Mouse (Mus musculus): ENCODE data around the gene Ckap2l.

Gene Ckap2l

DNA sequence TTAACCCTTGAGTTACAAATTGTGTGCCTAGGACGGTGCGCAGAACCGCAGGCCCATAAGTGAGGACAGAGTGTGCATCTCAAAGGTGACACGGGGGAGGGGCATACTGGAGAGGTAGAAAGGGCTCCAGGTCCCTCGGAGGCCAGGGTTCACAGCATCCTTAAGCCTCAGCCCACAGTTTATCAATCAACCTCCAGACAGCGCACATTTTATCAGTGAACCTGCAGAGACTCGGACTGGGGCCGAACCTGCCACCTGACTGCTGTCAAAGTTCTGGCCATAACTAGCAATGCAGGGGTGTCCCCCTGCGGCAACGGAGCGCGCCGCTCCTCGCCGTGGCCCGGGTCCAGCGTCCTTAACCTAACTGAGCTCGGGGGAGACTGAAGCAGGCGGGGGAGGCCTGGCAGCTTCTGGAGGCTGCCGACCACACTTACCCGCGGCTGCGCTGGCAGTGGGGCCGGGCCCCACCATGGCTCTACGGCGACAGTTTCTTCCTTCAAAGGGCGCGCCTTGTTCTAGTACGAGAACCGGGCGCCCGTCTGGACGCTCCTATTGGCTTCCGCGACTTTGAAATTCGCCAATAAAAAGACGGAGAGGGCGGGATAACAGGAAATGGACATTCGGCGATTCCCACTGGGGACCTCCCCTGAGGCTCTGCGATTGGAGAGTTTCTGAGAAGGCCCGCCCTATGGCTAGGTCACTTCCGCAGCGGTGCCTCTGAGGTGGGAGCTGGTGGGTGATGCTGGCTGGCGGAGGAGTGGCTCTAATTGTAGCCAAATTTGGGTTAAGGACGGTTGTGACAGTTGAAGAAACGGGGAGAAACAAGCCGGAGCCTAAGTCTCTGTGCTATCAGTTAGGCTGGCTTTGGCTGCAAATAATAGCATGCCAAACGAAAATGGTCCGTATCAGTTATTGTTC, at the start of gene Ckap2l:
Ckap2l (minus strand) TSS at position 542 of the 918 bp plus-strand sequence.
- peak; percentile 98 for DNase-seq (ENCODE audit: low read depth, low spot score)

DNA sequence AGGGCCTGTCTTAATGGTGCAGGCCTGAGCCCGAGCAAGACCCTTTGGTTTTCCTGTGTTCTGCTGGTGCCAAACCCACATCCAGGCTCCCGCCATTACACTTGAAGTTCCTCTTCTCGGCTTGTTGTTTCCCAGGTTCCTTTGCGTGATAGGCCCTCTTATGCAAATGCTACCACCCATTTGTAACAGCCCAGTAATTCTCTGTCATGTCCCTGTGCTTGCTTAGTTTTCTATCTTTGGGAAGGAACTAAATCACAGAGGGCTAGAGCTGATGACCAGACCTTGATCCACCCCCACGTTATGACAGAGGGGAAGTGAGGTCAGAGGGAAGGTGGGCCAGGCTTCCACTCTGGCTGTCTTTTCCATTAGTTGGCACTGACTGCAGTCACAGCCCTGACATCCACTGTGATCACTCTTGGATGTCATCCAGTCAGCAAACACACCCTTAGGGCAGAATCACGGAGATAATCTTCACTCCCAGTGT, 41.2 kb upstream of the Ckap2l start:
- DNase-seq (ENCODE audit: low read depth, low spot score): no peak

- no peak for DNase-seq (ENCODE audit: low read depth, low spot score)
Observed at GRCm38 (mm10) chr2:129333471-129333870, 36.5 kb upstream of the Ckap2l start.

DNA sequence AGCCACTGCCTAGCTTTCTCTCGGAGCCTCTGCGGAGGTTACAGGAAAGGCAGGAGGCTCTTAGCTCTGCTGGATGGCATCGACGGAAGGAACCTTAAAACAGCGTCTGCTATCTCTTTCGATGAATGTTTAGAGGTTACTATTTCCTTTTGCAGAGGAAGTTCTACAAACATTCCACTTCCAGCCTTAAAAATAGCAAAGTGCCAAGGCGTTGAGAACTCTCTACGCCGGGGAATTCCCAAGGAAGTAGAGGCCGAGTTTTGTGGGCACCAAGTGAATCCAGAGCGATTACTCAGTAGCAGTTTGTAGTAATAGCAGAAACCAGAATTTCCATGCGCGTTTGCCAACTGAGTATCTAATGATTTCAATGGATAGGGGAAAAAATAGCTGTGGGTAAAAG, 33.5 kb upstream of the Ckap2l start:
- no peak for DNase-seq (ENCODE audit: low read depth, low spot score)

DNA sequence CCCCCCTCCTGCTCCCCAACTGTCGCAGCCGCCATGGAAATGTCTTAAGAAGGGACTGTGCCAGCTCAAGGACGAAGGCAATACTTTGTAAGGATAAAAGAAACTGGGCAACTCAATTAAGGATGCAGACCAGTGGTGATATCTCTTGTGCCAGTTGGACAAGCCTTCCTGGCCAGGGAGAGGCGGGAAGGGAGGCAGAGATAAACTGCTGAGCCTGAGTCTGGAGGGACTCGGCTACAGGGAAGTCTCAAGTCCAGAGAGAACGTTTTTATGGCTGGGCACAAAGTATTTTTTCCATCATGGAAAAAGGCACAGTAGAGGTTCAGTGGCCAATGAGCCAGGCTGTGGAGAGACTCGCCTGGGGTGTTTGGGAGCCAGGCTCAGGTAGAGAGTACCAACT, 33.0 kb upstream of the Ckap2l start:
- no peak for DNase-seq (ENCODE audit: low read depth, low spot score)

GRCm38 (mm10) chr2:129328238-129328637, 31.2 kb upstream of the Ckap2l start:
- DNase-seq (ENCODE audit: low read depth, low spot score): no peak

- DNase-seq (ENCODE audit: low read depth, low spot score): no peak
Observed at GRCm38 (mm10) chr2:129324216-129324615, 27.2 kb upstream of the Ckap2l start.

DNA sequence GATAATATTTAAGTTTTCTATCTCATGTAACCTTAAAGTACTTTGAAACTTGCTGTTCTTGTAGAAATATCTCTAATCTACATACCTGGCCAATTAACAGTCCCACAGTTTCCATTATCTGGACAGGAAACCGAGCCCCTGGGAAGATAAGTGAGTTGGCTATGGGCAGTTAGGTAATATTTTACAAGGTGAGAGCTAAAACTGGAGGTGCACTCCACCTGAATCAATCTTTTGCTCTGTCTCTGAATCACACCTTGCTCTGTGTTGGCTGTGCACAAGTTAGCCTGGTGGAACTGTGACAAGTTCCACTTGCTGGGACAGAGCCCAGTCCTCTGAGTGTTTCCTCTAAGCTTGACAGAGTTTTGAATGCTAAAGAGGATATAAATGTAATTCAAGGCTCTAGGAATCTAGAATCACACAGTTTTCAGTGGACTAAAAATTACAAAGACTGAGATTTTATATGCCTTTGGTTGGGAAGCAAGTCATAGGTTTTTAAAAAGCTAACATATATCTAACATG, 25.2 kb upstream of the Ckap2l start:
- no peak for DNase-seq (ENCODE audit: low read depth, low spot score)

GRCm38 (mm10) chr2:129320033-129320605, 23.1 kb upstream of the Ckap2l start:
- DNase-seq (ENCODE audit: low read depth, low spot score): no peak

GRCm38 (mm10) chr2:129315831-129316230, 18.8 kb upstream of the Ckap2l start:
- DNase-seq (ENCODE audit: low read depth, low spot score): no peak

- no peak for DNase-seq (ENCODE audit: low read depth, low spot score)
Observed at GRCm38 (mm10) chr2:129314880-129315279, 17.9 kb upstream of the Ckap2l start.

- peak; percentile 26 for DNase-seq (ENCODE audit: low read depth, low spot score)
Observed at GRCm38 (mm10) chr2:129313934-129314333, 16.9 kb upstream of the Ckap2l start.

- no peak for DNase-seq (ENCODE audit: low read depth, low spot score)
Observed at GRCm38 (mm10) chr2:129309836-129310235, 12.8 kb upstream of the Ckap2l start, which contains the start of gene Il1a. Gene Il1a (minus strand): TSS chr2:129309972.

DNA sequence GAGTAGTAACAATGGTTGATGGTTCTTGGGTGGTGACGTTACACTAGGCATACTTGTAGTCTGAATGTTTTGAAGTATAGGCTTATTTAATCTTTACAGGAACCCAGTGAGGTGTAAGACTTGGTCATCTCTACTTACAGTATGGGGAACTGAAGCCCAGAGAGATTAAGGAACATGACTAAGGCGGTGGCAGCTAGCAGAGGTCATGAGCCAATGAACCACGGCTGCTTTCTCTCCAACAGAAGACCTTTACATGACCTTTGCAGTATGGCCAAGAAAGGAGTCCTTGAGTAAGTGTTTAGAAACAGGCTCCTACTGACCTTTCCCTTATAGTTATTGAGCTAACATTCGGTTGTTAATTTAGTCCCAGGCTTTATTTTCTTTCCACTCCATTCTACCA, 9.0 kb upstream of the Ckap2l start:
- peak; percentile 46 for DNase-seq (ENCODE audit: low read depth, low spot score)

DNA sequence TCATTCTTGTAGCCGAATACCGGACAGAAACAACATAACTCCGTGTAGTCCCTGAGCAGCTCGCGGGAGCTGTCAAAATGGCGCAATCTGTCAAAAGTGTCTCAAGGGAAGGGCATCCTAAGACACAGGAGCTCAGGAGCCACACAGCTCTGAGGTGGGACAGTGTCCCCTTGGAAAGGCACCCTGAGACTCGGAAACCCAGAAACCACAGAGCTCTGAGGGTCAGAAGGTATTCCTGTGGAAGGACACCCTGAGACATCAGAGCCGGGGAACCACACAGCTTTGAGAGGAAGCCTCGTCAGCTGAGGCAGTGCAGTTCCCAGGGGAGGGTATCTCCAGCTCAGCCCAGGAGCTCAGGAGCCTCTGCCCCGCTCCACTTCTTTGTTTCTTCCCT, 574 bp upstream of the Ckap2l start:
- DNase-seq (ENCODE audit: low read depth, low spot score): no peak

- no peak for DNase-seq (ENCODE audit: low read depth, low spot score)
Observed at GRCm38 (mm10) chr2:129296086-129296485, 926 bp downstream of the Ckap2l start.

DNA sequence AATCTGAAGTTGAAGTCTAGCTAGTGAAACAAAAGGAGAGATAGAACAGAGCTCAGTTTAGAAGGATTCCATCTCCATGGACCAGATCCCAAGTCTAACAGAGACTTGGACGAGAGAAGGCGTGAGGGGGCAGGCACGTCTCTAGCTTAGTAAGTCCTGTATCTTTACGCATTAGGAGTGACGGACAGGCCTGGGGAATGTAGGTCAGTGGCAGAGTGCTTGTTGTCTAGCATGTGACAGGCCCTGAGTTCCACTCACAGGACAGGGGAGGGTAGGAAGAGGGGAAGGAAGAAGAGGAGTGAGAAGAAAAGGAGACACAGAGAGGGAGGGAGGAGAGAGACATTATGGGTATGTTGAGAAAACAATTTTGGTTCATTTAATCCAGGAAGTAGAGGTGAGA, 1.9 kb downstream of the Ckap2l start:
- no peak for DNase-seq (ENCODE audit: low read depth, low spot score)

GRCm38 (mm10) chr2:129273823-129274222, 23.2 kb downstream of the Ckap2l start:
- no peak for DNase-seq (ENCODE audit: low read depth, low spot score)

DNA sequence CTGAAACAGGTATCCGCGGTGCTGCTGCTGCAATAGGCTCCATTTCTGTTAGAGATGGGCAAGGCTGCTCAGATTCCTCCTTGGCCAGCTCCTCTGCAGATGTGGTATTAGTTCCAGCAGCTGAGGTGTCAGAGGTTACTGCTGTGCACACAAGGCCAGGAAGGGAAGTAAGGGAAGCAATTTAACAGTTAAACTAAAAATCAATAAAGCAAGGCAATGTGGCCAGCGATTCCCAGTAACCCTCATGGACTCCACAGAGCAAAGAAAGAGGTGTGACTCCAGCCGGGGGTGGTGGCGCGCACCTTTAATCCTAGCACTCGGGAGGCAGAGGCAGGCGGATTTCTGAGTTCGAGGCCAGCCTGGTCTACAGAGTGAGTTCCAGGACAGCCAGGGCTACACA, 26.4 kb downstream of the Ckap2l start:
- DNase-seq (ENCODE audit: low read depth, low spot score): no peak

DNA sequence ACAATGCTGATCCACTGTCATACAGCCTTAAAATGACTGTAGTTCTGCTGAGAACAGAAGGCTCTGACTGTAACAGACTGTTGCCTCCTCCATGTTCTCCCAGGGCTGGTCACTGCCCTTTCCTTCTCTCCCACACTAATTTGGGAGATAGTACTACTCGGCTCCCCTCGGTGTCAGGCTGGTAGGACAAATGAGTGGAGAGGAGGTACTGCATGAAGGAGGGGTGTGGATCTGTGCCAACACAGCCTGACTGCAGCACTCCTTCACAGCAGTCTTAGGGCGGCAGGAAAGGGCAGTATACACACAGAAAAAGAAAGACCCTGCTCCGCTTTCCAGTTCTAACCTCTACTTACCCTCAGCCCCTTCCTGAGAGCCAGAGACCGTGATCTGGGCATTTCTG, 27.0 kb downstream of the Ckap2l start:
- DNase-seq (ENCODE audit: low read depth, low spot score): no peak

GRCm38 (mm10) chr2:129269161-129269643, 27.8 kb downstream of the Ckap2l start:
- DNase-seq (ENCODE audit: low read depth, low spot score): no peak

- no peak for DNase-seq (ENCODE audit: low read depth, low spot score)
Observed at GRCm38 (mm10) chr2:129267738-129268137, 29.3 kb downstream of the Ckap2l start.
